Mouse (Mus musculus): ENCODE results near the gene Megf6.

Megf6 gene

DNA sequence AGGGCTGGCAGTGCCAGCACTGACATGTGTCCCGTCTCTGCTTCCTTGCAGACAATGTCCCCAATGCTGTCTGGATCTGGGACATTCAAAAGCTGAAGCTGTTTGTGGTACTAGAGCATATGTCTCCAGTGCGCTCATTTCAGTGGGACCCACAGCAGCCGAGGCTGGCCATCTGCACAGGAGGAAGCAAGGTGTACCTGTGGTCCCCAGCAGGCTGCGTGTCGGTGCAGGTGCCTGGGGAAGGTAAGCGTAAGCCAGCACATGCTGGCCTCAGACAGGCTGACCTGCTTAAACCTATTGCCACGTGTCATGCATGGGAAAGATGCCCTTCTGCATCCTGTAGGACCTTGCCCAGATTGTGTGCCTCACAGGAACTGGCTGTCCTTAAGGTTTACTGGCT, 14.5 kb upstream of the Megf6 start:
- in situ Hi-C loops (cut with MboI; ENCODE audit: unreplicated experiment in 2 of 2): loop anchor here (25.0 kb wide), 4 partner anchors 1081 to 1969 kb away; partner anchors contain the start of genes Faap20 (in 2 of the 2), Acot7 (in 1 of the 2), Nadk (in 1 of the 2) and Rnf207 (in 1 of the 2)

DNA sequence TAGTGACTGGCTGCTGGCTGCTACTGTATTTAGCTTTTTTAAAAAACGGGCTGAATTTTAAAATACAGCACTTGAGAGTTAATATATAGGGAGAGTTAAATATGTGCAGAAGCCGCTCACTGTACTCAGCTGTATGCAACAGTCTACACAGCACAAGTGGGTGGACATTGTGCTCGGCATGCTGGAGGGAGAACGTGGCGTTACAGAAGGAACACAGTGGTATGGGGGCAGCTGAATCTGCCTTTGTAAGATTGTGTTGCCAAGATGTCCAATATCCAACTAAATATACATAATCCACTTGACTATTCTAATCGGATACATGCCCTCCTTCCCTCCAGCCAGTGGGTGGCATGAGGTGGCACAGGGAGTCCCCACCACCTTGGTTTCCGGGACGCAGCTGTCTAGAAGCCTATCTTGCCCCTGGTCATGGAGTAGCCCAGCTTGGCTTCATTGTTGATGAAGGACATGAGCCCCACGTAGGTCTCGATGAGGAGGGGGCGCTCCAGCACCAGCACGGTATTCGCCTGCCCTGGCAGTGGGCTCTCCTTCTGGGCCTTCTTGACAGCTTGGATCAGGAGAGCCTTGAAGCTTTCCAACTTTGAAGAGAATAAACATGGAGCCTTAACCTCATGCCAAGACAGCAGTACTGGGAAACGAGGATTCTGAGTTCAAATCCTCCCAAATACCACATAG, 12.4 kb upstream of the Megf6 start:
- in situ Hi-C loops (cut with MboI; ENCODE audit: unreplicated experiment in 2 of 2): loop anchor here (25.0 kb wide), 4 partner anchors 1079 to 1971 kb away; partner anchors contain the start of genes Faap20 (in 2 of the 2), Acot7 (in 1 of the 2), Nadk (in 1 of the 2) and Rnf207 (in 1 of the 2)

DNA sequence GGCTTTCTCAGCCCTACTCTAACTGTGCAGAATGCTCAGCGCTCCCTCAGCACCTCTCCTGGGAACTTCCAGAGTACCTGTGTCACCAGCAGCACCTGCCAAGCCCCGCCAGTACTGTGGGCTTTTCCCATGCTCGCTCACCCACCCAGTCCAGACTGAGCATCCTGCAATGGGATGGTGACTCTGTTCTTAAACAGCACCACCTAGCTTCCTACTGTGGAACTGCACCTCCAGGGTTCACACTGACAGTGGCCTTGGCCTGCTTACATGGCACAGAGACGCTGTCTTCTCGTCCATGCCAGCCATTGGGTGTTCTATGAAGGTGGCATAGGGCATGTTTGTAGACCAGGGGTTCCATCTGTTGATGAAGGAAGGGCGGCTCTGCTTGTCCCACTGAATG, 11.5 kb upstream of the Megf6 start:
- in situ Hi-C loops (cut with MboI; ENCODE audit: unreplicated experiment in 2 of 2): loop anchor here (25.0 kb wide), 4 partner anchors 1078 to 1972 kb away; partner anchors contain the start of genes Faap20 (in 2 of the 2), Acot7 (in 1 of the 2), Nadk (in 1 of the 2) and Rnf207 (in 1 of the 2)

DNA sequence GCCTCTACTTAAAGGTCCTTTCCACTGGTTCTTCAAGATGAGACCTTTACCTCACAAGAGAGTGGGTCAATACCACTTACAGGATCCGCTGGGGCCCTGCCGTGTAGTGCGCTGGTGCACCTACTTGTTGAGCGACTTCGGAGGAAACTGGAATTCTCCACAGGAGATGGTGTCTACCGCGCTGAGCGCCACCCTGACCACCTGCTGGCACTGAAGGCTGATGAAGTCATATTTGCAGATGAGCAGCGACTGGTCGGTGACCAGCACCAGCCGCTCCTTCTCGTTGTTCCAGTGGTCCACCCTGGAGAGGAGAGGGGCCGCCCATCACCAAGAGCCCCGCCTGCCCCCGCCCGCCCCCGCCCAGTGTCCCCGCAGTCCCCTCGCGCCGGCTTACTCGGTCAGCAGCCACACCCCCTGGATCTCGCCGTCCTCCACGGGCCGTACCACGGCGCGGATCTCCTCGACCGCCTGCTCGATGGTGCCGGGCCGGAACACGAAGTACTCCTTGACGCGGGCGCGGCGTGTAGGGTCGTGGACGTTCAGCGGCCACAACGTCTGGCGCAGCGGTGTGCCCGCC, 10.5 kb upstream of the Megf6 start:
- in situ Hi-C loops (cut with MboI; ENCODE audit: unreplicated experiment in 2 of 2): loop anchor here (5.0 to 25.0 kb wide), 7 partner anchors 185 to 1973 kb away; partner anchors contain the start of genes Faap20 (in 2 of the 2), Acot7 (in 1 of the 2), Cep104 (in 1 of the 2) and Dffb (in 1 of the 2)

DNA sequence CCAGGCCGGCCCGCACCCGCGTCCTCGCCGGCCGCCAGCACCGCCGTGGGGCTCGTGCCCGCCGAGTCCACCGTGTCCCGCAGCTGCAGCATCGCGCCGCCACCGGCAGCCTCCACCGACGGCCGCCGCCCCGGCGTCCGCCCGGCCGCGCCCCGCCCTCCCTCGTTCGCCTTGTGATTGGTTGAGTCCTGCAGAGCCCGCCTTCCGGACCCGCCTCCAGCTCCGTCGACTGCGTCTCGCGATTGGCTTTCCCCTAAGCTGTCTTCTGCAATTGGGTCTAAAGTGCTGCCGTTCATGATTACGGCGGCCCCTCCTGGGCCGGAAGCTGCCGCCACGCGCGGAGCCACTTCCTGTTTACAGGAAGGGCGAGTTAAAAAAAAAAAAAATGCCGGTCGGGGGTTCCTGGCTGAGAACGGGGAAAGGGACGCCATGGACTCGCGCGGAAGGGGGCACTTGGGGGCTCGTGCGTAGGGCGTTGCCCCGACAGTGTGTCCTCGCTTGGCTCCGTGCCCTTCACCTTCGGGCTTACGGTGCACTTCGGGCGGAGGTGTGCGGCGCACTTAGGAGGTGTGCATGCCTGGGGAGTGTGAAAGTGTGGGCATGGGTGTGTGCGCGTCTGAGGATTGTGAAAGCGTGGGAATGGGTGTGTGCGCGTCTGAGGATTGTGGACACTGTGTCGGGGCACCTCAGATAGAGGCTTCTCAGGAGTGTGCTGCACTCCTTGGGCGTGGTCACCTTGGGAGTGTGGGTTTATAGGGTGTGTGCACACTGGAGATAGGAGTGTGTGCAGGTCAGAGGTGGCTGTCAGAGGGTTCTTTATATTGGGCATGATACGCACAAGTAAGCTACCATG, 9.8 kb upstream of the Megf6 start, which contains the start of gene Tprgl:
Tprgl (minus strand) TSS at position 129 of the 853 bp plus-strand sequence.
- in situ Hi-C loops (cut with MboI; ENCODE audit: unreplicated experiment in 2 of 2): loop anchor here (5.0 to 25.0 kb wide), 7 partner anchors 186 to 1973 kb away; partner anchors contain the start of genes Faap20 (in 2 of the 2), Acot7 (in 1 of the 2), Cep104 (in 1 of the 2) and Dffb (in 1 of the 2)

DNA sequence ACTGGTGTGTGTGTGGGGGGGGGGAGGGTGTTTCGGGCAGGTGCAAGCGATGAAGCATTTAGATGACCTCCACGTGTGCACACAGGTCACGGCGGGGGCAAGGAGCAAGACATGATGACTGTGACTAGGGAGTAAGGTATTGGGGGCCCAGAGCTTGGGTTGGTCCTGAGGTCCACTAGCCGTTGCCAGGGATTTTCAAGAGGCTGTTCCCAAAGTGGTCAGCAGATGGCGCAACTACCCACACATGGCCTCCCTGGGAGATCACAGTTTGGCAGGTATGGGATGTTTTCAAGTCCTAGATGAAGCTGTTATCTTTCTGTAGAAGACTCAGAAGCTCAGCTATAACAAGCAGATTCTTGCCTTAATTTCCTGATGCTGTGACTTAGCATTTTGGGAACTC, 7.2 kb upstream of the Megf6 start:
- in situ Hi-C loops (cut with MboI; ENCODE audit: unreplicated experiment in 2 of 2): loop anchor here (5.0 to 25.0 kb wide), 7 partner anchors 188 to 1976 kb away; partner anchors contain the start of genes Faap20 (in 2 of the 2), Acot7 (in 1 of the 2), Cep104 (in 1 of the 2) and Dffb (in 1 of the 2)

DNA sequence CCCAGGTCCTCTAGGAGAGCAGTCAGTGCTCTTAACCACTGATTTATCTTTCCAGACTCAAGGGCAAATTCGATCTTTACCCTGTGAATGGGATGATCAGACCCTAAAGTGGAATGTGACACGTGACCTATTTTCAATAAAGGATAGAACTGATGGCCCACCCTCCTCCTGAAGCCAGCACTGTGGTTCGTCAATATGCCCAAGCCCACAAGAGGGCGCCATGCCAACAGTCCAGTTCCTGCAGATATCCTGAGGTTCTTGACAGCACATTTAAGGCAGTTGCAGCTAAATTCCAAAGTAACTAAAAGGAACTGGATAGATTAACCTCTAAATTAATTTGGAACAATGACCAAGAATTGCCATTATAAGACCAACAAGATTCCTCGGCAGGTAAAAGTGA, 3.5 kb upstream of the Megf6 start:
- in situ Hi-C loops (cut with MboI; ENCODE audit: unreplicated experiment in 2 of 2): loop anchor here (10.0 to 25.0 kb wide), 5 partner anchors 192 to 1980 kb away; partner anchors contain the start of genes Faap20 (in 2 of the 2), Acot7 (in 1 of the 2), Cep104 (in 1 of the 2) and Dffb (in 1 of the 2)

DNA sequence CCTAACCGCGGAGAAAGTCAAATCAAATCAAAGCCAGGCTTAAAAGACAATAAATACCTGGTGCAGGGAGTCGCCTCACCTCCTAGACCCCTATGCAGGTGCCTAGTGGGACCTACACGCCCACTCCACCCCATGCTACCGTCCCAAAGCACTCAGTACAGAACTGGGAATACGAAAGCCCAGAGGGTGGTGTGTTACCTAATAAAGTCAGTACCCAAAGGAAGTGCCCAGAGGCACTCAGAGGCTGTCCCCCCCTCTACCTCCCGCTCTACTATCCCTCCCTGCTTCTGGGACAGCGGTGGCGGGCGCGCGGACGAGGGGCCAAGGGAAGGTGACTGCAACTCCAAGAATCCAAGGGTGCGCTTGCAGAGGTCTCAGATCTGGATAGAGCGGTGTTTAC, 509 bp upstream of the Megf6 start:
- in situ Hi-C loops (cut with MboI; ENCODE audit: unreplicated experiment in 2 of 2): loop anchor here (25.0 kb wide), 4 partner anchors 1067 to 1983 kb away; partner anchors contain the start of genes Faap20 (in 2 of the 2), Acot7 (in 1 of the 2), Nadk (in 1 of the 2) and Rnf207 (in 1 of the 2)

DNA sequence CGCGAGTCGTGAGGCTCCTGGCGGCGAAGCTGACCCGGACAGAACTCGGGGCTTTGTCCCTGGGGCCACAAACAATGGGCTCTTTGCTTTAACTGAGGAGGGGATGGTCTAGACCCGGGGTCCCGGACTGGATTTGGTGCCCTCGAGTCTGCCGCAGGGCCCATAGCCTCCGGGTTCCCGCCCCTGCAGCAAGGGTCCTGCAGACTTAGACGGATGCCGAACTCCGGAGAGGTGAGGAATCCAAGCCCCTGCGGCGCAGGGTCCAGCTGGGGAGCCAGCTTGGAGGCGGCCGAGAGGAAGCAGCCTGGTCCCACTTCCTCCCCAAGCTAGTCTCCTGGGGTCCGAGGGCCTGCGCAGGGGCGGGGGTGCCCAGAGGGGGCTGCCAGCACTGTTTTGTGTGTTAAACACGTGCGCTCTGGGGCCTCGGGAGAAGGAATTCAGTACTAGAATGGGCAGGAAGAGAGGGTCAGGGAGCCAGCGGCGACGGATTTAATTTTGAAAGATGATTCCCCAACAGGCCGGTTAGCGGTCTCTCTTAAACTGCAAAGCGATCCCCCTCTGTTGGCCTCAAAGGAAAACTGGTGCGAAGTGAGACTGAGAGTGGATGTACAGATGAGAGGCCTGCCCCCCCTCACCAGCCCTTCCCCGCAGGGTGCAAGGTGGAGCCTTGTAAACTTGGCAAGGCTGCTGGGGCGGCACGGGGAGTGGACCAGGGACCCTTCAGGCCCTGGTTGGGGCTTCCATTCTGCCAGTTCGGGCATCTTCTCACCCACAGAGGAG, 811 bp downstream of the Megf6 start:
- in situ Hi-C loops (cut with MboI; ENCODE audit: unreplicated experiment in 2 of 2): loop anchor here (25.0 kb wide), 4 partner anchors 1066 to 1984 kb away; partner anchors contain the start of genes Faap20 (in 2 of the 2), Acot7 (in 1 of the 2), Nadk (in 1 of the 2) and Rnf207 (in 1 of the 2)

DNA sequence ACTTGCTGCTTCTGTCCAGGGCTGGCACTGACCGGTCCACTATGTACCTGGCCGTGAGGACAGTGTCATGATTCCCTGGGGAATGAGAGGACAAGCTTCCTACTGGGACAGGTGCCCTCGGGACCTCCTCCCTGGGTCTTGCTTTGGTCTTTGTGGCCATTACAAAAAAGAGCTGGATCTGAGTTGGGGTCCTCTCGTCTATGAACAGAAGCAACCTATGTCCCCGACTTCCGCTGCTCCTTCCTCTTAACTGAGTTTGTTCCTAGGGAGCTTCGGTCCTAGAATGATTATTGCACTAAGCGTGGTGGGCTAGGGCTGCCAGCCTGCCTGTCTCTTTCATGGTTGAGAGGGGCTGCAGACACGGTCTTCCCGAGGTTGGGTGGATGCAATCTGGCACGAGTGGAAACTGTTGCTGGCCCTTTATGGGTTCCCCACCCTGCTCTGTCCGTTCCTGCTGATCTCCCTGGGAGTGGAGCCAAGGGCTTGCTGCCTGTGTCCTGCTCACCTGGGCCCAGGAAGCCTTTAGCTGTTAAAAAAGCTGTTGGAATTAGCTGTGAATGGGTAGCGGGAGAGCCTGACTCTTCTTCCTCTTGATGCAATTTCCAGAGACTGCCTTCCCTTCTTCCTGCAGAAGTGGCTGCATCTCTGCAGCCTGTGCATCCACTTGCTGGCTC, 1.5 kb downstream of the Megf6 start:
- in situ Hi-C loops (cut with MboI; ENCODE audit: unreplicated experiment in 2 of 2): loop anchor here (25.0 kb wide), 4 partner anchors 1065 to 1985 kb away; partner anchors contain the start of genes Faap20 (in 2 of the 2), Acot7 (in 1 of the 2), Nadk (in 1 of the 2) and Rnf207 (in 1 of the 2)

DNA sequence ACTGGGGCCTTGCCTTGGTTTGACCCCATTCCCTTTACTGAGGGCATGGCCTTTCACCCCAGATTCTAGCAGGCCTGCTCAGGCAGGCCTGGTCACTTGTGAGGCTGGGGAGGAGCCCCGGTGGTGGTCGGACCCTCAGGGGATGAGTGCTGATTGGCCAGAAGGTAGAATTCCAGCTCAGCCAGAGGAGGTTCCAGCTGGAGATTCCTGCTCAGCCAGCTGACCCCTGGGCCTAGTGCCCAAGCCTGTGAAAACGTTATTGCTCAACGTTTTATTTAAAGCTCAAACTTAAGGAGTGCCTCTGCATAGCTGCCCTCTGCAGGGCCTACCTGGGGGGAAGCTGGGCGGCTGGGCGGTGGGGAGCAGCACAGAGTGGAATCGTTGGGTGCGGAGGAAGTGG, 6.7 kb downstream of the Megf6 start:
- in situ Hi-C loops (cut with MboI; ENCODE audit: unreplicated experiment in 2 of 2): no loop called here

DNA sequence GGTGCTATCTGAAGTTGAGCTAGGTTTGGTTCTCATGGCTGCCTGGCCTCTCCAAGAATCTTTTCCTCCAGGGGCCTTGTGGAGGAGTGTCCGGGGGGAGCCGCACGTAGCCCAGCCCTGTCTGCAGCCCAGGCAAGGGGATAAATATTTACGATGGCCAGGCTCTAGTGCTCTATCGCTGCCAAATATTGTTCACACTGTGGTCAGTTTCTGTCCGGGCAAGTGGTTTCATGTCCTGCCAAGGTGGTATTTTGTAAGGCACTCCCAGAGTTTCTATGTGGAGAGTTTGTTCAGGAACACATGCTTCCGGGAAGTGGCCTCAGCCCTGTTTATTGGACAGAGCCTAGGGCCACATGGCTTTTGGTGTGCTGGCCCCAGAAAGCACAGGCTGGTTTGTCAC, 10.5 kb downstream of the Megf6 start:
- in situ Hi-C loops (cut with MboI; ENCODE audit: unreplicated experiment in 2 of 2): no loop called here

DNA sequence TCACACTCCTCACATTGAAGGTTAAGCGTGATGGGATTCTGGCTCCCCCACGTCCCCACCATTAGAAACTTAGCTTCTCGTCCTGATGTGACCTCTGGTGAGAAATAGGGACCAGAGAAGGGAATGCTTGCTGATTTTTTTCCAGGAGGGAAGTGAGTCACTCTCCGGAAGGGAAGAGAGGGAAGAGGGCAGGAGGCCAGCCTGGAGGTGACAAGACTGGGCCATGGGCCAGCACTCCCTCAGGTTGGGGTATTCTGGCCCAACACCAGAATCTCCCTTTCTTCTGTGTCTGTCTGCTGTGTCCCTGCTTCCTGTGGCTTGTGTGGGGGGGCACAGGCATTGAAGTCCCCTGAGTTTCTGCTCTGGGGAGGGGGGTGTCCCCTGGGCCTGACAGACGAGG, 13.0 kb downstream of the Megf6 start:
- in situ Hi-C loops (cut with MboI; ENCODE audit: unreplicated experiment in 2 of 2): no loop called here

DNA sequence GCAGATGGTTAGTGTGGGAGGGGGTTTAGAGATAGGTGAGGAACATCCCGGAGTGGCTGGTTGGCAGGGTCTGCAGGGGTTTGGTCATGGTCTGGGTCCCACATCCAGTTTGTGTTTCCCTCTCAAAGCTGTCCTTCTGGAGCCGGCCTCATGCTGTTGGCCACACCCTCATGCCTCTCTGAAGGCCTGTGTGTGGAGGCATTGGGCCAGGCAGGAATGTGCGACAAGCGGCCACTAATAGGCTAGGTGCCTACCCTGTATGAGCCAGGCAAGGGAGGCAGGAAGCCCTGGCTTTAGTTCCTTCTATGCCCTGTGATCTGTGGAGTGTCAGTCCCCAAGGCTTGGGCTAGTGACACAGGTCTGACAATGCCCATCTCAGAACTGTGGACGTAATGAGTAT, 14.5 kb downstream of the Megf6 start:
- in situ Hi-C loops (cut with MboI; ENCODE audit: unreplicated experiment in 2 of 2): no loop called here

DNA sequence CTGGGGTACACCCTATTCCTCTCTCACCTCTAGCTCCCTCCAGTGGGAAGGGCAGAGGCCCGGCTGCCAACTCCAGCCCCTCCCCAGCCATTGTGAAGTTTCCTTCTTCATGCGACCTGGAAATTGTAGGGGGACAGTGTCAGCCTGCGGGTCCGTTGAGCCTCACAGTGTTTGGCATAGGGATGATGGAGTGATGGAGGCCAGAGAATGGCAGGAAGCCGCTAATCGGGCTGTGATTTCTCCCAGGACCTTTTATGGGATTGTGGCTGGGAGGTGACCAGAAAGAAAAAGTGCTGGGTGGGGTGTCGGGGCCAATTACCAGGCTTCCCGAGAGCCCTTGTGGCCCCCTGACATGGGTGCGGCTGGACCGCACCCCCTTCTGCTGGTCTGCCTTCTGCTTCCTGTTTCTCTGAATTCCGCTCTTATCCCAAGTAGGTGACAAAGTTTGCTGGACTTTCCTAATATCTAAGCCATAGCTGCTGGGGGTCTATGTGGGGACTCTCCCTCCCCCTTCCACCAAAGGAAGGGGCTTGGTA, 15.5 kb downstream of the Megf6 start:
- in situ Hi-C loops (cut with MboI; ENCODE audit: unreplicated experiment in 2 of 2): no loop called here

DNA sequence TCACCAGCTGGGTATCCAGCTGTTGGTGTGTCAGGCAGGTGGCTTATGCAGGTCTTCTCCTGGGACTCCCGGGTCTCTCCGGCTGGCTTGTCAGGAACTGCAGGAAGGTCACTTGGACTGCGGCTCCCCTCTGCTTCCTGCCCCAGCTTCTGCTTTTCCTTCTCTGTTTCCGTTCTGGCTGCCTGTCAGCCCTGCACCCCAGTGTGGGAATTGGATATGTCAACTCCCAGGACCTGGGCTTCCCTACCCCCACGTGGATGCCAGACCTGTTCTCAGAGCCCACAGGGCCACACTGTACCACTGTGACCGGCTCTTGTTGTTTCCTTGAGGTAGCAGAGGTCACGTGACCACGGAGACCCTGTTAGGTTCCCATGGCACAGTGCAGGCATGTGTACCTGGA, 18.4 kb downstream of the Megf6 start:
- in situ Hi-C loops (cut with MboI; ENCODE audit: unreplicated experiment in 2 of 2): no loop called here

DNA sequence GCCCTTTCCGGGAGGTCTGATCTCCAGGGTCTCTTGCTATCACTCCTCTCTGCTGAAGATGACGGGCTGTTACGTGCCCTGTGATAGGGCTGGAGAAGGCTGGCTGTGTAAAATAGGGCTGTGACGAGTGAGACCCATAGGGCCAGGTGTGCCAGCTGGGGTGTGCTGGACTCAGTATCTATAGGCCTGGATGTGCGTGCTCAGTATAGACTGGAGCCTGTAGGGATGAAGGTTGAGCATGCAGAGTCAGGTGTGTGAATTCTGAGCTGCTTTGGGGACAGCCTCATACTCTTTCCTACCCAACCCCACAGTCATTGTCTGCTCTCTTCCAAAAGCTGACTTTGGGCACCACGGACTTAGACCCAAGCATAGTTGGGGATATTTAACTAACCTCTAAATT, 27.4 kb downstream of the Megf6 start:
- in situ Hi-C loops (cut with MboI; ENCODE audit: unreplicated experiment in 2 of 2): no loop called here

DNA sequence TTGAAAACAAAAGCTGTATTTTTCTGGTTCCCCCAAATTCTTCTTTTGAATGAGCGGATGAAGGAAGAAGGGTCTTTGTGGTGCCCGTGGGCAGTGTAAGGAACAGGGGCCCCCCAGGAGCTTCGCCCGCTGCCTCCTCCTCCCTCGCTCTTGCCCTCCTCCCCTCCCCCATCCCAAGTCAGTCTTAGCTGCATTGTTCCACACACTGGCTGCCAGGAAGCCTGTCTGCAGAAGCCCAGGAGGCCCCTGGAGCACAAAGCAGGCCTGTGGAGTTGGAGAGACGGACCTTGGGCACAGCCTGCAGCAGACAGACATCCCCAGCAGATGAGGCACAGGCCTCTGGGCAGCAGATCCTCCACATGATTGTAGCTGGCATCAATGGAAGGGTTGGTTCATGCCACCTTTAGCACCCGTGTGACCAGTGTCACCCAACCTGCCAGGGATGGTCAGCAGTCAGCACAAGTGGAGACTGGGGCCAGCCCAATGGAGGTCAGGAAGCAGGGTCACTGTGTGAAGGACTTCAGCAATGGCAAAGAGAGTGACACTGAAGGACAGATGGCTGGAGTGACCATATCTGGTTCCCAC, 27.9 kb downstream of the Megf6 start:
- in situ Hi-C loops (cut with MboI; ENCODE audit: unreplicated experiment in 2 of 2): no loop called here

All from v-Abl transformed pro-B cells (cell line).